Mouse (Mus musculus) ES-E14 (cell line): Measurements from ENCODE around the gene Eif4g3. TPM values are rescaled to one million over a fixed set of nuclear protein-coding genes. Genes with fewer than 3 reads are reported as not detected.

Experiments used
- DNase-seq: peaks from one replicate; pipeline ENCODE4 v3.0.0-alpha.2; 2013; ENCODE audit warnings: low read depth, low spot score
- H3K27ac ChIP-seq: 2 replicates; pipeline ENCODE4 v1.5.1; 2012; ENCODE audit warnings: low read depth, mild to moderate bottlenecking, low read length, moderate library complexity, mixed read lengths; ENCODE audit not compliant: poor library complexity, insufficient read depth, severe bottlenecking
- H3K36me3 ChIP-seq: 2 replicates; pipeline ENCODE4 v1.6.1; 2012; ENCODE audit warnings: mild to moderate bottlenecking, low read length, moderate library complexity, mixed read lengths; ENCODE audit not compliant: control insufficient read depth, poor library complexity, insufficient read depth, severe bottlenecking
- H3K4me1 ChIP-seq, 2 experiments: fragments of 150-350 bp in 1 of 2; sonication (generic) in 1 of 2; 2 replicates each; pipeline ENCODE4 v1.6.1; 2012; ENCODE audit warnings: low read length in 2 of 2, mild to moderate bottlenecking in 1 of 2, mixed read lengths in 1 of 2; ENCODE audit not compliant: control insufficient read depth in 2 of 2, insufficient read depth in 2 of 2, poor library complexity in 1 of 2
- H3K4me3 ChIP-seq, 2 experiments: fragments of 150-350 bp in 1 of 2; sonication (generic) in 1 of 2; 2 replicates each; pipeline ENCODE4 v1.5.1; 2012; ENCODE audit warnings: low read length in 2 of 2, low read depth in 1 of 2, mild to moderate bottlenecking in 1 of 2, mixed read lengths in 1 of 2; ENCODE audit not compliant: insufficient read depth in 1 of 2, poor library complexity in 1 of 2, severe bottlenecking in 1 of 2
- H3K9ac ChIP-seq: 2 replicates; pipeline ENCODE4 v1.6.1; 2012; ENCODE audit warnings: low read depth, mild to moderate bottlenecking, low read length, mixed read lengths; ENCODE audit not compliant: poor library complexity, insufficient read depth, severe bottlenecking
- H3K9me3 ChIP-seq: fragments of 150-350 bp; sonication (generic); 2 replicates; pipeline ENCODE4 v1.6.1; 2012; ENCODE audit warnings: low read depth, mild to moderate bottlenecking, low read length; ENCODE audit not compliant: control insufficient read depth, insufficient read depth
- CHD2 ChIP-seq: IDR thresholded peaks from 2 replicates; pipeline ENCODE4 v1.6.1; 2014; ENCODE audit warnings: mild to moderate bottlenecking, low read depth, low read length, inconsistent platforms
- HCFC1 ChIP-seq: IDR thresholded peaks from 2 replicates; pipeline ENCODE4 v1.6.1; 2012; ENCODE audit warnings: low read length, inconsistent platforms, borderline replicate concordance; ENCODE audit not compliant: insufficient read depth
- MAFK ChIP-seq: IDR thresholded peaks from 2 replicates; pipeline ENCODE4 v1.6.1; 2014; ENCODE audit warnings: mild to moderate bottlenecking, low read depth, low read length, inconsistent platforms; ENCODE audit not compliant: insufficient read depth
- ZC3H11A ChIP-seq: IDR thresholded peaks from 2 replicates; pipeline ENCODE4 v1.6.1; 2012; ENCODE audit warnings: low read depth, mild to moderate bottlenecking, inconsistent platforms, low read length, borderline replicate concordance
- ZNF384 ChIP-seq: IDR thresholded peaks from 2 replicates; pipeline ENCODE4 v1.6.1; 2012; ENCODE audit warnings: low read depth, low read length, inconsistent platforms
- in situ Hi-C, 2 experiments: fragments of 600-800 bp; cut with MboI; formaldehyde crosslinking; loops; one replicate each; pipeline ENCODE4 v1.15.1; 2025; ENCODE audit warnings: low sequenced_read_pairs in 2 of 2, inconsistent platforms in 1 of 2; ENCODE audit not compliant: unreplicated experiment in 2 of 2
- total RNA-seq: library from RNA; depleted of rRNA; stranded (reverse); fragments of 300-350 nt; gene quantifications from 2 replicates; pipeline ENCODE4 v1.2.3, GENCODE M21; 2012

The Eif4g3 gene
- total RNA-seq, 1 experiment, result 18.7 TPM

- in situ Hi-C loops, result loop anchor here in 1 of 2 experiments (10.0 kb wide), 1 partner anchor 99 kb away; no protein-coding TSS in a partner anchor
- TF ChIP-seq CHD2, result no peak
- no peak for TF ChIP-seq ZNF384
- TF ChIP-seq HCFC1, result no peak
- no peak for TF ChIP-seq ZC3H11A
- TF ChIP-seq MAFK, result no peak
- H3K36me3 ChIP-seq, result peaks cover 17% of the 10 kb centered on the region
These were observed 38.6 kb upstream of the Eif4g3 start for GRCm38 (mm10) chr4:137954184-137954583.

GRCm38 (mm10) chr4:137954926-137955396 lies 37.9 kb upstream of the Eif4g3 start:
- in situ Hi-C loops, result loop anchor here in 1 of 2 experiments (10.0 kb wide), 1 partner anchor 100 kb away; no protein-coding TSS in a partner anchor
- Histone ChIP-seq H3K36me3 (peaks cover 19% of the 10 kb centered on the region), H3K4me1 (no peaks in the 10 kb centered on the region), H3K9me3 (no peaks in the 10 kb centered on the region), H3K27ac (no peak overlapping the region), H3K9ac (no peak overlapping the region), H3K4me3 (no peak overlapping the region)
- no peak for DNase-seq
- TF ChIP-seq MAFK (no peak), ZNF384 (no peak), HCFC1 (no peak), CHD2 (no peak), ZC3H11A (no peak)

More at GRCm38 (mm10) chr4:137954184-137954583, 38.6 kb upstream of the Eif4g3 start:
- no peaks in the 10 kb centered on the region for H3K9me3 ChIP-seq
- H3K9ac ChIP-seq, result no peak overlapping the region
- no peak overlapping the region for H3K27ac ChIP-seq
- DNase-seq, result no peak
- no peak overlapping the region for H3K4me3 ChIP-seq
- no peaks in the 10 kb centered on the region for H3K4me1 ChIP-seq

GRCm38 (mm10) chr4:137956260-137956659 lies 36.6 kb upstream of the Eif4g3 start:
- H3K4me3 ChIP-seq, result no peak overlapping the region
- TF ChIP-seq ZNF384, result no peak
- no peak for TF ChIP-seq HCFC1
- in situ Hi-C loops, result loop anchor here in 1 of 2 experiments (10.0 kb wide), 1 partner anchor 101 kb away; no protein-coding TSS in a partner anchor
- H3K9ac ChIP-seq, result no peak overlapping the region
- H3K4me1 ChIP-seq, result no peaks in the 10 kb centered on the region
- H3K9me3 ChIP-seq, result no peaks in the 10 kb centered on the region
- peaks cover 16% of the 10 kb centered on the region for H3K36me3 ChIP-seq
- no peak overlapping the region for H3K27ac ChIP-seq
- no peak for DNase-seq

- H3K4me1 ChIP-seq, result no peaks in the 10 kb centered on the region
- H3K9me3 ChIP-seq, result no peaks in the 10 kb centered on the region
- DNase-seq, result no peak
- no peak overlapping the region for H3K9ac ChIP-seq
- H3K27ac ChIP-seq, result no peak overlapping the region
- no peak overlapping the region for H3K4me3 ChIP-seq
- H3K36me3 ChIP-seq, result peaks cover 32% of the 10 kb centered on the region
- TF ChIP-seq HCFC1 (no peak), CHD2 (no peak), ZNF384 (no peak), ZC3H11A (no peak), MAFK (no peak)
- in situ Hi-C loops, result loop anchor here (10.0 kb wide), 3 partner anchors 105 to 355 kb away; no protein-coding TSS in a partner anchor
These were observed 32.7 kb upstream of the Eif4g3 start for GRCm38 (mm10) chr4:137959889-137960665.
